Mouse (Mus musculus): ENCODE measurements around the gene Tnfrsf25.

DNA sequence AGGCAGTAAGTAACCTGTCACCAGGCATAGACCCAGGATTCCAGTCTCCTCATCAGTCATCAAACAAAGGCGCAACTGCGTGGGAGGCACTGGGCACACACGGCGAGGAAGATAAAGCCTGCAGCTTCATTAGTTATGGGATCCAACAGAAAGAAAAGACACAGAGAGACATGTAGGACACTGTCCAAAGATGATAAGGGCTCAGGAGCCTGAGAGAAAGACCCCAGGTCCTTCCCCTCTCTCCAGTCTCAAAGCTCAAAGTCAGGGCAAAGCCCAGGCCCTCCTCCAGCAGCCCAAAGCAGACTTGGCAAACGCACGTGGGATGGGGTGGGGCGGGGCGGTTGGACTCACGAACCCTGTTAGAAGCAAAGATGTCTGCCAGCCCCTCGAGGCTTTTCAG lies 29.7 kb downstream of the Tnfrsf25 start:
- TF ChIP-seq TAL1 (IDR thresholded peaks at IDR 0.05; ENCODE audit: low read length) (no peak), GATA1 (IDR thresholded peaks at IDR 0.05; ENCODE audit: low read length) (no peak)

Measured in erythroblast, embryonic 14.5 days (primary cell).